Mouse (Mus musculus): ENCODE results near the gene Dgki.

GRCm38 (mm10) chr6:36955293-36955692 lies 344.7 kb downstream of the Dgki start:
- TF ChIP-seq EP300 (IDR thresholded peaks at IDR 0.05; ENCODE audit: low read depth) (no peak), CTCF (IDR thresholded peaks at IDR 0.05; ENCODE audit: low read depth) (peak; percentile 32)

All from liver, embryonic 14.5 days (tissue).